Mouse (Mus musculus) ES-Bruce4 (cell line): ENCODE results near the gene Dtx2.

ENCODE experiments used
- CTCF ChIP-seq: IDR thresholded peaks from one replicate; pipeline ENCODE4 v1.8.1; 2011; ENCODE audit warnings: low read depth, low read length
- EP300 ChIP-seq: IDR thresholded peaks from 2 replicates; pipeline ENCODE4 v1.6.1; 2011; ENCODE audit warnings: low read depth, low read length; ENCODE audit not compliant: insufficient read depth
- POLR2A ChIP-seq: IDR thresholded peaks from one replicate; pipeline ENCODE4 v1.8.1; 2011; ENCODE audit warnings: low read length; ENCODE audit not compliant: insufficient read depth

- TF ChIP-seq CTCF (no peak), EP300 (no peak), POLR2A (no peak)
Observed at GRCm38 (mm10) chr5:136001222-136001621, 6.6 kb downstream of the Dtx2 start.
